Mouse (Mus musculus): Measurements from ENCODE around the gene Gm21775. TPM values are rescaled to one million over a fixed set of nuclear protein-coding genes. Genes with fewer than 3 reads are reported as not detected.
"Not testable (repeated sequence)": the region's sequence is repeated elsewhere in the genome, so short reads cannot be mapped to it uniquely, and the experiment has no call there.

Gm21775 gene
- polyA plus RNA-seq (2012; fragmentation: generic; extraction: Trizol) = not detected
- long read RNA-seq, experiment 1 = 0 reads
- long read RNA-seq, experiment 2 = 0 reads

DNA sequence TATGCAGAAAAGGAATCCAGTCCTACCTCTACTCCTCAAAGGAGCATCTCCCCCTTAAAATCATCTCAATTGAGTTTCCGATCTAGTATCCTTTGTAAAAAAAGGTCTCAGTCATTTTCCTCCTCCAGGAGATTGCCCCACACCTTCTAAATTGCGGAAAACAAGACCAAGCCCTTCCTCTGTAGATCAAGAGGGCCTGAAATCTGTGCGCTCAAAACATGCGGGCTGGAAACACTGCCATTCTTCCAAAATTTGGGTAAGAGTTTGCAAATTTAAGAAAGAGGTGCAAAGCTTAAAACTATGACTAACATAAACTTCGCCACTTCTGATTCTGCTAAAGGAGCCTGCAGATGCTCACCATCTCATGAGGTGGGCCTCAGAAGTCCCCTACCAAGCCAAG, at the start of gene Gm21775:
Gene Gm21775, plus strand, starts transcription at position 301 of the 400 bp plus-strand sequence.
- not testable (repeated sequence) for H3K4me3 ChIP-seq (ENCODE audit: insufficient read depth, poor library complexity, severe bottlenecking); H3K27me3 ChIP-seq (ENCODE audit: control insufficient read depth, insufficient read depth, insufficient read length); H3ac ChIP-seq (ENCODE audit: control insufficient read depth, insufficient read length, low read depth); H3K79me3 ChIP-seq (ENCODE audit: low read depth); H3K36me3 ChIP-seq (ENCODE audit: control insufficient read depth, insufficient read depth); H3K79me2 ChIP-seq (ENCODE audit: control insufficient read depth, insufficient read depth)

DNA sequence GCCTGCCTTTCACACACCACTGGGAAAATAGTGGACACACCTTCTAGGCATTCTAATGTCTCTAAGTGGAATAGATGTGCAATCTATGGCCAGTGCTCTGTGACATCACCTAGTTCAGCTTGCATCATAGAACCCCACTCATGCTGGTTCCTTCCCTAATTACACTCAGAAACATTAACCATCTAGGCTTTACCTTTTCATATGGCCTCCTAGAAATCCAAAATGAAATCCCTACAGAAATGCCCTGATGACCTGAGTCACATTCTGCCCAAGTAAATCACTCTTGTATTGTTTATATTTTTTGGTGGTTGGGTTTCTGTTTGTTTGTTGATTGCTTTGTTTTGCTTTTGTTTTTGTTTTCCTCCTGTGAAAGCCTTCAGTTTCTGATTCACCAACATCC, 17.3 kb upstream of the Gm21775 start, which contains the start of gene Gm20737:
Gene Gm20737, minus strand, starts transcription at position 101 of the 400 bp plus-strand sequence.
- not testable (repeated sequence) for H3K36me3 ChIP-seq (ENCODE audit: control insufficient read depth, insufficient read depth); H3K79me3 ChIP-seq (ENCODE audit: low read depth); H3K79me2 ChIP-seq (ENCODE audit: control insufficient read depth, insufficient read depth); H3K4me3 ChIP-seq (ENCODE audit: insufficient read depth, poor library complexity, severe bottlenecking); H3ac ChIP-seq (ENCODE audit: control insufficient read depth, insufficient read length, low read depth); H3K27me3 ChIP-seq (ENCODE audit: control insufficient read depth, insufficient read depth, insufficient read length)

Other genes with a start within 250 kb of the Gm21775 start
- not detected for gene Gm20834, start 228.9 kb upstream of the Gm21775 start, polyA plus RNA-seq (2012; fragmentation: generic; extraction: Trizol)
- gene Gm28510, start 140.7 kb upstream of the Gm21775 start, polyA plus RNA-seq (2012; fragmentation: generic; extraction: Trizol) = not detected
- not detected for gene Gm20737, start 17.4 kb upstream of the Gm21775 start, polyA plus RNA-seq (2012; fragmentation: generic; extraction: Trizol)
- not detected for gene Gm21900, start 62.9 kb downstream of the Gm21775 start, polyA plus RNA-seq (2012; fragmentation: generic; extraction: Trizol)
- gene Gm20777, start 199.0 kb downstream of the Gm21775 start, polyA plus RNA-seq (2012; fragmentation: generic; extraction: Trizol) = not detected

All from C2C12 (cell line).